Mouse (Mus musculus) CD8-positive naive resting alpha-beta T cell, adult 2 months (primary cell): ENCODE results near the gene Lhfpl2.

Source experiments
- DNase-seq, 2 experiments: peaks; one replicate each; pipeline ENCODE4 v3.0.0; 2022; ENCODE audit warnings: low read depth in 2 of 2, low spot score in 2 of 2

The Lhfpl2 gene

DNA sequence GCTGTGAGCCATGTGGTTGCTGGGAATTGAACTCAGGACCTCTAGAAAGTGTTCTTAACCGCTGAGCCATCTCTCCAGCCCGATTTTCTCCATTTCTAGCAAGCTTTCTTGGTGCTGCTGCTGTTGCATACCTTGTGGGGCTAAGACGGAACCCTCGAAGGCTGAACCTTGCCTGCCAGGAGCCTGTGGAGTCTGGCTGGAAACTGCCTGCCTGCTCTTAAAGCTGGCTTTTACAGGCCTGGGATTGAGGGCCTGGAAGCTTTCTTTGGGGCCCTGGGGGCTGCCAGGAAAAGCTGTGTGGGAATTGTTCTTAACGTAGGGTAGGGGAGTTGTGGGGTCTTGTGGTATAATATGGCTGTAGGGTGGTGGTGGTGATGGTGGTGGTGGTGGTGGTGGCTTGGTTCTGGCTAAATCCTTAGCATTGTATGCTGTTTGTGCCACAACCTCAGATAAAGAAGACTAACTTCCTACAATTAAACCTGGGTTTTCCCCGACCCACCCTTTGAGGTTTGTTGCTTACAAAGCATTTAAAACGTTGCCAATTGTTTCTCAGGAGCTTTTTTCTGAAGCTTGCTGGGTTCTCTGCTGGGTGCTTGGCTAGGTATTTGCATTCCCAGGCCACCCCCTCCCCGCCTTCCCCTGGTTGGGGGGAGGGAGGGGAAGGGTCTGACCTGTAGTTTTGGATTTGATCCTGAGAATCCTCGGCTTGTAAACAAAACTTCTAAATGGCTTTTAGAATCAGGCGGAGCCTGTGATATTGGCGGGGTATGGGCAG, 7.9 kb downstream of the Lhfpl2 start:
- no peak for DNase-seq

DNA sequence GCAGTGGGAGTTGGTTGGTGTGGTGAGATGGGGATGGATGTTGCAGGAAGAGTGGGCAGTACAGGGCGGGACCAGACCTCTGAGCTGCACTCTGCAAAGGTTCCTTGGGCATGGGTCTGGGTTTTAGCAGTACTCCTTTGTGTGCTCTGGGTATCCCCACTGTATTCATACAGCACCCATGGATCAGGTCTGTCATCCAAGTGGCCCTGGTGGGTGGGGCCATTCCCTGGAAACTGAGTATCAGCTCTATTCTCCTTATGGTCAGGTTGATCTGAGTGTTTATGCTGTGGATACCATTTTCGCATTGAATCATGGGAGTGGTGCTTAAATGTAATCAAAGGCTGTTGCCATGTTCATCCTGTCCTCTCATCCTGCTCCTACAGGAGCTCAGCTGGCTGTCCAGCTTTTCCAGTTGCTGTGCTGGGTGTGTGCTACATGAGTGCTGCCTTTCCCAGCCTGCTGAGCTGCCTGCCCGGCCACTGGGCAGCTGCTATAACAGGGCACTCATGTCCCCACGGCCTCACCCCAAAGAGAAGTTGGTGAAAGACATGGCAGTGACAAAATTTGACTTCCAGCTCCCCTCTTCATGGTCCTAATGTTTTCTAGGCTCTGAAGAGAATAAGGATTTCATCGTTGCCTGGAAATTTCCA, 9.2 kb downstream of the Lhfpl2 start:
- no peak for DNase-seq

DNA sequence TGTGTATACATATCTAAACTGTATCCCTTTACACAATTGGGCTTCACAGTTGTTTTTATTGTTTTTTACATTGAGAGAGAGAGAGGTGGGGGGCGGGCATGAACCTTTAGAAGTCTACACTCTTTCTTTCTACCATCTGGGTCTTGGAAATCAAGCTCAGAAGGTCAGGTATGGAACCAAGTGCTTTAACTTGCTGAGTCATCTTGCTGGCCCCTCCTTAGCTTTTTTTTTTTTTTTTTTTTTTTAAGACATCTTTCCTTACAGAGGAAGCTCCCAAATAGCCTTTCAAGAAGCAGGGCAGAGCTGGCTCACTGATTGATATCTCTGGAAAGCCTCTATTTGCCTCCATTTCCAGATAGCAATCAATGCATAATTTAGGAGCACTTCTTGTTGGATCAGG, 10.7 kb downstream of the Lhfpl2 start:
- DNase-seq: no peak

GRCm38 (mm10) chr13:94069421-94070307, 12.1 kb downstream of the Lhfpl2 start:
- DNase-seq: no peak

GRCm38 (mm10) chr13:94070308-94070619, 12.7 kb downstream of the Lhfpl2 start:
- DNase-seq: no peak

DNA sequence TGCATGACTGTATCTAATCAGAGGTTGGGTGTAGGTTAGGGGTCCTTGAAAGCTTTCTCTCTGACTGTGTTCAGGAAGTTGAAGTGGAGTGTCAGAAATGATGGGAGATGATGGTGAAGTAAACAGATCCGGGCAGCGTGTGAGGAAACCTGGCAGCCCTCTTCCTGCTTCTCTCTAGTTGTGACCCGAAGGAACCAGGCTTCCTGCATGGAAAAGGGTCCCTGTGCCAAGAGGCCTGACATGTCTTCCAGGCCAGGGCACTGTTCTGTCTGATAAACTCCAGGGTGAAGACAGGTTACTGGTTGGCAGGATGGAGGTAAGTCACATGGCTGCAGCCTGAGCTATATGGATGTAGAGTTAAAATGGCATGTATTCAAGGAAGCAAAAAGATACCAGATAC, 13.3 kb downstream of the Lhfpl2 start:
- DNase-seq: no peak

GRCm38 (mm10) chr13:94073046-94073715, 15.6 kb downstream of the Lhfpl2 start:
- DNase-seq: no peak

GRCm38 (mm10) chr13:94073716-94074115, 16.1 kb downstream of the Lhfpl2 start:
- DNase-seq: no peak

GRCm38 (mm10) chr13:94075181-94075580, 17.6 kb downstream of the Lhfpl2 start:
- no peak for DNase-seq

DNA sequence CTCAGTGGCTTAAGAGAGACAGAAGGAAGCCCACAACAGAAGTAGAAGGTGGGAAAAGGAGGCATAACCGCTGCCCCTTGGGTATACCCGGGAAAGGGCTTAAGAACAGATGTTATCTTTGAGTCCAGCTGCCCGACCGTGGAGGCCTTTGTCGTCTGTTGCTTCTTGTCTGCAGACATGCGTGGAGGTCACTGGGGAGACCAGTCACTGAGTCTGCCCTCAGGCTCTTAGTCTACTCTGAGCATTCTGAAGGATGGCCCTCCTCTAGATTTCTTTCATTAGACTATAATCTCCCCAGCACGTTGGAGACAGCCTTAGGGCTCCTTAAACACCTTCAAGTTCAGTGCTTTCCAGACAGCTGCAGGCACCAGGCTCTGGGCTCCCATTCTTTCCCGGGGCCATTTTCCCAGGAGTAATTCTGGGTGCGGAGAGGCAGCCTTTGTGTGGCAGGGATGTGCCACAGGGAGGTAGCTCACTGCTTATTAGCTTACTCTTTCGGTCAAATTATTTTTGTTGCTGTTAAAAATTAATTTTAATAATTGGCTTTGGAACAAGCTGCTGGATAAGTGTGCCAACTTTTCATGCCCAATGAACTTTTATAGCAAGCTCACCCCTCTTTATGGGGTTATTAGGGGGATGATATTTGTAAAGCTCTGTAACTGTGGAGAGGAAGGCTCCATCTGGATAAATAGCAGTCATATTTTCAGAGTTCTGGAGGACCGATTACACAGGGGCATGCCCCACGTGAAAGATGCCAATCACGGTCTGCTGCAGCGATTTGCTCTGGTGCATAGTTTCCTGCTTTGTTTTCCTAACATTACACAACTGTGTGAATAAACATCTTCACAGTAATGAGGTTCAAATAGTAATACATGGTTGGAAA, 19.8 kb downstream of the Lhfpl2 start:
- no peak for DNase-seq

- DNase-seq: no peak
Observed at GRCm38 (mm10) chr13:94083196-94083595, 25.6 kb downstream of the Lhfpl2 start.

DNA sequence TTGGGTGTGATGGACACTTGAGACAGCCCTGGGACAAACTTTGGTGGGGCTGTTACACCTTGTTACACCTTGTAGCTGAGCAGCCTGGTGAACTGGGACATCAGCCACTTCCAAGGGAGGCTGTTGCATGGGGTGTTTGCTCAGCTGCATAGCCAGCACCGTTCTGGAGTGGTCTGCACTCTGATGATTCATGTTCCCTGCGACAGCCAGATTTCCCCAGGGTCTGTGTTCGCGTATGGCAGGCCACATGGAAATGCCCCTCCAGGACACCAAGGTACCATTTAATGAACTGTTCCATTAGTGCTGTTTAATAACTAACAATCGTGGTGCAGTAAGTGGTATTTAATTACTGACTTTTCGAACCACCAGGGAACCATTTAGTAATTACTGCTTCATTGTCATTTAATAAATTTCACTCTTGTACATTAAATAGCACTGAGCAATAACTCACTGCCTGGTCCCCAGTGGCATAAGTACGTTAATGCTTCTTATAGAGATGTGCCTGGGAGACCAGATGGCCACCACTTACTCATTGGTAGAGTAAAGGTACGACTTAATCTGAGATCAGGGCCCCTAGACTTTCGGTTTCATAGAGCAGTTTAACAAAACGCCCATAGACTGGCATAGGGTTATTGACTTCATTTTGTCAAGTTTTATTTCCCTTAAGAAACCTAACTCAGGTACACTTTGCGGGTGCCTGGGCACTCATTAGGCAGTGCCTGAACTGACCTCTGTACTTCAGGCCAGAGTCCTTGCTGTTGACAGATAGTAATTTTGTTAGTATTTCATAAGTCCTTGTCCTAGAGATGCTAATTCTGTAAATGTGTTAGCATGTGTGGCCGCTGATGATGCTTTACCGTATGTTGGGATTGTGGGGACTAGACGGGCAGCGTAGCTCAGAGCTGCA, 26.9 kb downstream of the Lhfpl2 start:
- DNase-seq: no peak

DNA sequence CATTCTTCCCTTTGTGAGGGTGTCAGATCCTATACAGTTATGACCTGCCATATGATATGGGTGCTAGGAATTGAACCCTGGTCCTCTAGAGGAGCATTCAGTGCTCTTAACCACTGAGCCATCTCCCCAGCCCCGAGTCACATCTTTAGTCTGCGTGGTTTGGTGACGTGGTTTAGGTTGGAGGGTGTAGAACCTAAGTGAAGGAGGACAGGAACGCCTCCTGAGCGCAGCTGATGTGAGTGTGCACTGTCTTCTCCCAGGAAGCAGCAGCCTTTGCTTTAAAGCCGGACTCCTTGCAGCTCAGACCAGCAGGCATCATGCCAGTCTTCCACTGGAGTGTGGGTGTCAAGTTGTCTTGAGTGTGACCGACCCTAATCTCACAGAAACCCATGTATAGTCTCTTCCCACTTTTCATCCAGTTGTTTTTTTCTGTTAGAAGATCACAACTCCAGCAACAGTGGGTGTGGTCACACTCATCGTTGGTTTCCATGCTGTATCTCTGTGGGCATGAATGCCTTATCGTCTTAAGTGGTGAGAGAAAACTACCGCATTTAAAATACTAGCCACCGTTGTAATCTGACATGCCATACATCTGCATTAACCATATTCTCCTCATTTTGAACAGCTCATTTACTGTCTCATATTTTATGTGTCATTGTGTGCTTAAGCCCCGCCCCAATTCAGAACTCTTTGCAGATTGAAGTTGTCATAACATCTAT, 28.7 kb downstream of the Lhfpl2 start:
- DNase-seq: no peak

DNA sequence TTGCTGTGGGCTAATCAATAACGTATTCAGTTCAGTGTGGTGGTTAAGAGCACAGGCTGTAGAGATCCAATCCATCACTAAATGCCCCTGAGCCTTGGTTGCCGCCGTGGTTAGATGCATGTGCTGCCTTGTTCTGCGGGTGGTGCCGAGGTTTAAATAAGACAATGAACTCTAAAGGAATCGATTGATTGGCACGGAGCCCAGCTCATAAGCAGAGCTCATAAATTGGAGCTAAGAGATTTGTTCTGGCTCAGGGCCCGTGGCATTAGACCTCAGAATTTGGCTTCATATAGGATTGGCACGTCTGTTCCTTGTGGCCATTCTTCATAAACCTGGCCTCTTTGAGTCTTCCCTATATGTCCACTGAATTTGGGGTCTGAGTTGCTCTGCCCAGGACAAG, 29.5 kb downstream of the Lhfpl2 start:
- no peak for DNase-seq

GRCm38 (mm10) chr13:94088788-94089187, 31.2 kb downstream of the Lhfpl2 start:
- DNase-seq: no peak

DNA sequence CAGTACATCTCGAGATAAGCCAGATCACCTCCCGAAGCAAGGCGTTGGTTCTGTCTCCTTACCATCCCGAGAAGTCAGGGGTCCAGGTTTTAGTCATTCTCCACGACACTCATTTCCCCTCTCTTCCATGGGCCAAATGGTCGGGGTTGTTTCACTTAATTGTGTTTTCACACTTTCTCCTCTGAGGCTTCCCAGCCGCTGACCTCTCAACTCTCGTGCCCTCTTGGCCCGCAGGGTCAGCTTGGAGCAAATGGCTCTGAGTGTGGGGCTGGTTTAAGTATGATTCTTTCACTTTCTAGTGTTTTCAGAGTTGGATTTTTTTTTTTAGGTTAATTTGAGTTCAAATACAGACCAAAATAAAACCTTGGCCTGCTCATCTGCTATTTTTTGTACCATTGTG, 31.7 kb downstream of the Lhfpl2 start:
- no peak for DNase-seq

DNA sequence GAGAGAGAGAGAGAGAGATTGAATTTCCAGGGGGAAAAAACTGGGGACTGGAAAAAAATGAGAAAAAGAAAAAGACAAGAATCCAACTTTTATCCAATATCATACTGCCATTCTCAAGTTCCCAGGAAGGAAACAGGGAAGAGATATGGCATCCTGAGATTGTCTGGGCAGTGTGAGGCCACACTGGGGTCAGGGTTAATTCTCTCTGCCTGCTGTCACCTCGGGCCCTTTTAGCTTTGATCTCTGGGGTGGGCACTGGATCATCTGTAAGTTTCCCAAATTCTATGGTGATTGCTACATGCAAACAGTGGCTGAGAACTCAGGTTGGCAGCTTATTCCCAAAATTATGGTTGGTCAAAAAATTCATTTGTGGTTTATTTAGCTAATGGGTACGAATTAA, 33.8 kb downstream of the Lhfpl2 start:
- DNase-seq: no peak

- no peak for DNase-seq
Observed at GRCm38 (mm10) chr13:94094176-94094575, 36.6 kb downstream of the Lhfpl2 start.

DNA sequence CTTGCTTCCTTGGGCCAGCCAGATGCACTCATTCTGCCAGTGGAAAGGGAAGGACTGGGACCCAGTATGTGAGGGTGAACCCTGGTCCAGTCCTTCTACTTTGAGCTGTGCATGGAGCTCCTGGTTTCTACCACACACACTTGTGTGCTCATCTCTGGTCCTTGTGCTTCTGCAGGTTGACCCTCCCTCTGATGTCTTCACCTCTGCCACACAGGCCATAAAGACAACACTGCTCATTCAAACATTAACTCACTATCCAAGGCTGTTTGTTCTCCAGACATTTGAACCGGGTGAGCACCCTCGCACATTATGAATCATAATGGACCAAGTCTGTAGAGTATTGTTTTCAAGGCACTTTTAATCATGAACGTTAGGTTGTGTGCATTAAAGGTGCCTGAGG, 37.0 kb downstream of the Lhfpl2 start:
- no peak for DNase-seq
